Mouse (Mus musculus) lung, adult 2 months (tissue): ENCODE results near the gene Hmga2. TPM values are rescaled to one million over a fixed set of nuclear protein-coding genes. Genes with fewer than 3 reads are reported as not detected.
"Not testable (repeated sequence)": the region's sequence is repeated elsewhere in the genome, so short reads cannot be mapped to it uniquely, and the experiment has no call there.

ENCODE experiments used
- DNase-seq: peaks from one replicate; pipeline ENCODE4 v3.0.0; 2022
- H3K4me1 ChIP-seq: fragments of 200-500 bp; 2 replicates; pipeline ENCODE4 v1.6.1; 2011; ENCODE audit warnings: low read length; ENCODE audit not compliant: control insufficient read depth, insufficient read depth
- H3K4me3 ChIP-seq: fragments of 200-500 bp; replicated peaks from 2 replicates; pipeline ENCODE3; 2011; ENCODE audit warnings: low read depth, mild to moderate bottlenecking, control low read depth, low read length; ENCODE audit errors: extremely low read depth
- CTCF ChIP-seq: fragments of 200-500 bp; IDR thresholded peaks from 2 replicates; pipeline ENCODE4 v1.5.1; 2011; ENCODE audit warnings: mild to moderate bottlenecking, low read length, control low read depth; ENCODE audit not compliant: insufficient read depth
- POLR2A ChIP-seq: fragments of 200-500 bp; IDR thresholded peaks from 2 replicates; pipeline ENCODE4 v1.6.1; 2011; ENCODE audit warnings: low read depth, mild to moderate bottlenecking, control low read depth, low read length, borderline replicate concordance; ENCODE audit errors: extremely low read depth
- WGBS: fragments of 180-500 bp; shearing (Covaris S2); methylation state at CpG from one replicate; pipeline ENCODE4 v1.1.7; 2018; 5-methylcytosine and 5-hydroxymethylcytosine counted together
- polyA plus RNA-seq: library from polyadenylated mRNA; depleted of rRNA; stranded (reverse); fragments of >200 nt; gene quantifications from 2 replicates; pipeline ENCODE4 v1.2.3, GENCODE M21; 2012

Gene Hmga2
- polyA plus RNA-seq, 1 experiment = not detected

DNA sequence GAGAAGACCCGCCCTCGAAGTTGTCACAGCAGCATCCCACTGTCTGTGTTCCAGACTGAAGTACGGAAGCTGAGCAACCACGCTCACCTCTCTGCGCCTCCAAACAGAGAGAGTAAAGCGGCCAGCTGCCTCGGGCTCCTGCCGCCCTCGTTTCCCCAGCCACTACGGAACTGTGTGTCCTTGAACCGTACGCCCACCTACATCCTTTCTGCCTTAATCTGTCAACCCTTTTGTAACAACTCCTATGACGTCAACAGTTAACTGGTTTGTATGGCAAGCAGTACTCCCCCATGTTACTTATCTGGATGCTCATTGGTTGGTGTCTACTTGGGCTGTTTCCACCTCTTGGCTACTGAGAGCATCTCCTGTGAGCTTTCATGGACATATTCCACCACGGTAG is 100.8 kb downstream of the Hmga2 start:
- WGBS = 63% methylated on average over 14 of the region's 14 CpGs
- TF ChIP-seq POLR2A (no peak), CTCF (no peak)
- Histone ChIP-seq H3K4me3 (no peak overlapping the region), H3K4me1 (peaks cover 2% of the 10 kb centered on the region)
- no peak for DNase-seq

DNA sequence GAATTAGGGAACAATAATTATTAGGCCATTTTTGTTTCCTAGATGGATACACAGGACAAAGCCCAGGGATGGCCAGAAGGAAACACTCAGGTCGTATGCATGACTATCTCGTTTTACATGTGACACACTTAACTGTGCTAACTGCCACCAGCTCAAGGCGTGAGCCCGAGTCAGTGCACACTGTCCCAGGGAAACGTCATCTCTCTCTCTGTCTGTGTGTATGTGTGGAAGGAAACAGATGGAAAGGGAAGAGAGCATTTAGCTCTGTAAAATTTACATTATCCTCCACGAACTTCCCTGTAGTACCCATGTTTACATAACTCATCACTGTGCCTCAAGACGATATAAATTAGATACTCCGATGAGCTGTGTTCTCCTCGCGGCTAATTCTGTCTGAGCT is 105.1 kb downstream of the Hmga2 start:
- no peak for TF ChIP-seq POLR2A
- TF ChIP-seq CTCF = no peak
- no peak overlapping the region for H3K4me3 ChIP-seq
- H3K4me1 ChIP-seq = no peaks in the 10 kb centered on the region
- no peak for DNase-seq
- WGBS = 40% methylated on average over 10 of the region's 10 CpGs

DNA sequence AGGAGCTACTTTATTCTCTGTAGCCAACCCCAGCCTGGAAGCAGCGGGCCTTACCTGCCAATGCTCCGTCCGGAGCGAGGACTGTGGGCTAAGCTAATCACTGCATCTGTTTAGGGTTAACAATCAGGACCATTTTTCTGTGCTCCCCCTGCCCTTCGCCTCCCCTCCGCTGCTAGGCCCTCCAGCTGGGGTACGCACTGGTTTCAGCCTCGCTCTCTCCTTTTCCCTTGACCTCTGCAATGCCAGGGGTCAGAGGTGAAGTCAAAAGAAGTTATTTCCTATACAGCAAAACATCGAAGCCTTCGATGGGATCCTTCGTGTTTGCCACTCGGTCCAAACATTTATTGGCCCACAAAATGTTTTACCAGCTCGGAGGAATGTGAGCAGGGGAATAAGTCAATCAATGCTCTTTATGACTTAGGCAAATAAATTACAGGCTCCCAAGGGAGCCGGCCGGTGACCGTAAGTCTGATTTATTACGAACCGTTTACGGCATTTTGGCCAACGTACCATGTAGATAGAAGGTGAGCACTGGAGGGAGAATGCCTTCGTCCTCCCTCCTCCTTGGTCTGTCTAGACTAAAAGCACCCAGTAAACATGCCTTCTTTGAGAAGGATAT is 107.0 kb downstream of the Hmga2 start:
- WGBS = 85% methylated on average over 21 of the region's 21 CpGs
- Histone ChIP-seq H3K4me3 (no peak overlapping the region), H3K4me1 (no peaks in the 10 kb centered on the region)
- no peak for DNase-seq
- TF ChIP-seq POLR2A (no peak), CTCF (no peak)

DNA sequence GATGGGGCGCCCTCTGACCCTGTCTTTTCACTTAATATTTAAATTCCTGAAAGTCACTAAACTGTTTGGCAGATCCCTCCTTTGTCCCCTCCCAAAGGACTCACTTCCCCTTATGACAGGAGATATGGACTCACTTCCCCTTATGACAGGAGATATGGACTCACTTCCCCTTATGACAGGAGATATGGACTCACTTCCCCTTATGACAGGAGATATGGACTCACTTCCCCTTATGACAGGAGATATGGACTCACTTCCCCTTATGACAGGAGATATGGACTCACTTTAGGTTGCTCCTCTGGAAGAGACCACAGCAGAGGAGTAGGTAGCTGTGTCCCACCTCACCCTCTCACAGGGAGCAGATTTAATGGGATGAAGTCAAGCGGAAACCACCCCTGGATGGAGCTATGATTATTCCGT is 110.1 kb downstream of the Hmga2 start:
- H3K4me1 ChIP-seq, DNase-seq, H3K4me3 ChIP-seq: not testable (repeated sequence)
- WGBS = 84% methylated on average over 3 of the region's 3 CpGs

DNA sequence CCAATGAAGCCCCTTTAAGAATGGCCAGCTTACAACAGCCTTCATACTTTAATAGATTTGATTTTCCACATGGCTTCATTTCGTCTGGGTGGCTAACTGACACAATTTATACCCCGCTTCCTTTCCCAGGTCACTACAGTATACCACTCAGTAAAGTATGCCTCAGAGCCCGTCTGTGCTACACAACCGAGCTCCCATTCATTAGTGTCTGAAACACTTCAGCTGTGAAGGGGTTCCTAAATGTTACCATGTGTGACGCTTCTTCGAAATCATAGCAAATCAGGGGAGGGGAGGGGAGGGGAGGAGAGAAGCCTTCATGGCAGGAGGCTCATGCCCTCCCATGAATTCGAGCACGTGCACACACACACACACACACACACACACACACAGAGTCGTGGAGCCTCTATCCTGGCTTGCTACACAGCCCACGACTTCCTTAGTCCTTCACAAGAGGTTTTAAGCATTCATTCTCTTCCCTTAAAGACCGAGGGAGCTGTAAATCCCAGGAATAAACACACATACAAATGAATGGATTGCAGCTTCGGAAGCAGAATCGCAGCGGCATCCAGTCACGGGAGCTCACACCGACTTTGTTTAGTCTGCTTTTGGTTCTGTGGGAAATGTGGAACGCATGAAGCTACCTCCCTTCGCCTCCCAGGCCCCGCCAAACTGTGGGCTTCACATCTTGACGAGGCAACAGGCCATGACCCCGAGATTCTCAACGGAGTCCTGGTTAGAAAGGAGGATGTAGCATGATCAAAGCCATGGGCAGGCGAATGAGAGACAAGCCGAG is 110.7 kb downstream of the Hmga2 start:
- TF ChIP-seq CTCF (no peak), POLR2A (no peak)
- WGBS = 45% methylated on average over 24 of the region's 24 CpGs
- Histone ChIP-seq H3K4me3 (no peak overlapping the region), H3K4me1 (no peaks in the 10 kb centered on the region)
- no peak for DNase-seq

DNA sequence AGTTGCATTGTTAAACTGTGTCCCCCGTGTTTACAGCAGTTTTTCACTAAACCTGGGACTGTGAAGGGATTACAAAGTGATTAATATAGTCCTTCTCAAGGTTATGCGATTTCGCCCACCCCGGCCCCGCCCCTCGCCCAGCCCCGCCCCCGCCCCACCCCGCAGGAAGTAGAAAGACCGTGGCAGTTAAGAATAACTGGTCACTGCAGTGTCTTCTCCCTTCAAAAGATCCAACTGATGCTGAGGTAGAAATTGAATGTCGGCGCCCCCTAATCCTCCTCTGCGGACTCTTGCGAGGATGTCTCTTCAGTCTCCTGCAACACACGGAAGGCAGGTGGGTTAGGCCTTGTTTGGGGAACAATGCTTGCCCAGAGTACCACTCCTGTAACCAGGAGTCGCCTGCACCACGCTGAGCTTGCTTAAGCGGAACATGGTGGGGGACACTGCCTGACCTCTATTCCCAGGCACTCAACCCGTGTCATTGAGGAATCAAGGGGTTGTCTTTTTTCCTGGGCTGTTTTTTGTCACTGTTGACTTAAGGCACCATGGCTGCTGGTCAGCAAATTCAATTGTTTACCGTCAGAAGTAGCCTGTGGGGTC is 112.2 kb downstream of the Hmga2 start:
- TF ChIP-seq CTCF (no peak), POLR2A (no peak)
- H3K4me3 ChIP-seq = no peak overlapping the region
- 72% methylated on average over 20 of the region's 20 CpGs for WGBS
- DNase-seq = no peak
- H3K4me1 ChIP-seq = no peaks in the 10 kb centered on the region

DNA sequence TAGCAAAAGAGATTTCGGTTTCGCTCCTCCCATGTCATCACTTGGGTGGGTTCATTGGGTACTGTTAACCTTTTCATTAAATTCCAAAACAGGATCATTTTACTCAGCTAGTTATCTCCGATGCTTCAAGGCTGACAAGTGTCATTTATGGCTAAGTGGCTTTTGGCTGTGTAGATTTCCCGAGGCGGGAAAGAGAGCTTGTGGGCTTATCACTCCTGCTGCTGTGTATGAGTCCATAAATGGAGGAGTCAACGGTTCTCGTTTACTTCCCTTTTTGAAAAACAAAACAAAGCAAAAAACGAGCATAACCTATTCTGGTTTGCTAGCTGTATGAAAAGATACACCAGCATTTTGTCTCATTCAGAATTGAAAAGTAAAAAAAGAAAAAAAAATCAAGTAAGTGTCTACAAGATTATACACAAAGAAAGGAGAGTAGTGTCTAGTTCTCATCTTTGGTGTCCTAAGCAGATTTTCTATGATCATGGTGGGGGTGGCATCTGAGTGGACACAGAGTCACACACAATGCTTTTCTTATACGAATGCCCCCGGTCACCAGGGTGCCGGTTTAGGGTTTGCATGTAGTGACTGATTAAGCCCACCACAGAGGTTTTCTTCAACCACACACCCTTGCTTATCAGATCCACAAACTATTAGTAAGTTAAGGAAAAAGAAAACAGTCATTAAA is 112.8 kb downstream of the Hmga2 start:
- DNase-seq, H3K4me1 ChIP-seq, H3K4me3 ChIP-seq: not testable (repeated sequence)
- WGBS = 72% methylated on average over 11 of the region's 11 CpGs

DNA sequence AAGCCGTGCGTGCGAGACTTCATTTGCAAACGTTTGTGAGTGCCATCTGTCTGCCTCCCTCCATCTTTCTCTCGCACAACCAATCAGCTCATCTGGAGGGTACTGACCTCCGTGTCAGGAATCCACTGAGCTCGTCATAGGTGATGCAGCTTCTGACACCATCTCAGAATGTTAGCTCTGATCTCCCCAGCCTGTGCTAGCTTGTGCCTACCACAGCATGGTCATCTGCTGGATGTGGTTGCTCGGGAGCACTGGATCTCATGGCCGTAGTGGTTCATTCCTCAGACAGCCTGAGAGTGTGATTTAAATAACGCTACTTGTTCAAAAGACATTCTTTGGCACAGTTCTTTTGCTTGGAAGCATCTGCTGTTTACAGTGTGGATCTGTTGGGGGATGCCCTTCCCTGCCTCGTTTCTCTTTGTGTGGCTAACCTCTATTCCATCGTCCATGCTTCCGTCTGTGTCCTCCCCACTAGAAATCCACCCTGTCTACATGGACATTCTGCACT is 121.7 kb downstream of the Hmga2 start:
- 55% methylated on average over 13 of the region's 13 CpGs for WGBS

DNA sequence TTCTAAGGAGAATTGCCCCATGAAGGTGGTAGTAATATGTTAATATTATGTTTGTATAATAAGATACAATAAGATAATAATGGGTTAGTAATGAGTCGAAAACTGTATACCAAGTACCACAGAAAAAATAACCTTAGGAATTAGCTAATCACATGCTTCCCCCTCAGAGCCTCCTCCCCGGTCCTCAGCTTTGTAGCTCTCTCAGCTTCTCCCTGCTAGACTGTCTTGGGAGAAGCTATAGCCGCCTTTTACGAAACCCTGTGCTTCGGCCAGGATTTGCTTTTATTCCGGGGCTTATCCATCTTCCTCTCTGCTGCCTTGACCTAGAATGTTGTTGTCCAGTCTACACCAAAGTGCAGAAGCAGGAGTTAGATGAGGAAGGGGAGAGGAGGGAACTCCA is 130.9 kb downstream of the Hmga2 start:
- H3K4me3 ChIP-seq = no peak overlapping the region
- DNase-seq = no peak
- no peaks in the 10 kb centered on the region for H3K4me1 ChIP-seq
- WGBS = 92% methylated on average over 6 of the region's 6 CpGs
- TF ChIP-seq POLR2A (no peak), CTCF (no peak)

More for the DNA sequence above, 121.7 kb downstream of the Hmga2 start:
- DNase-seq = no peak
- Histone ChIP-seq H3K4me3 (no peak overlapping the region), H3K4me1 (no peaks in the 10 kb centered on the region)
- no peak for TF ChIP-seq POLR2A
